Mouse (Mus musculus): ENCODE measurements around the gene Naa15.
"Not testable (repeated sequence)": the region's sequence is repeated elsewhere in the genome, so short reads cannot be mapped to it uniquely, and the experiment has no call there.

The Naa15 gene

DNA sequence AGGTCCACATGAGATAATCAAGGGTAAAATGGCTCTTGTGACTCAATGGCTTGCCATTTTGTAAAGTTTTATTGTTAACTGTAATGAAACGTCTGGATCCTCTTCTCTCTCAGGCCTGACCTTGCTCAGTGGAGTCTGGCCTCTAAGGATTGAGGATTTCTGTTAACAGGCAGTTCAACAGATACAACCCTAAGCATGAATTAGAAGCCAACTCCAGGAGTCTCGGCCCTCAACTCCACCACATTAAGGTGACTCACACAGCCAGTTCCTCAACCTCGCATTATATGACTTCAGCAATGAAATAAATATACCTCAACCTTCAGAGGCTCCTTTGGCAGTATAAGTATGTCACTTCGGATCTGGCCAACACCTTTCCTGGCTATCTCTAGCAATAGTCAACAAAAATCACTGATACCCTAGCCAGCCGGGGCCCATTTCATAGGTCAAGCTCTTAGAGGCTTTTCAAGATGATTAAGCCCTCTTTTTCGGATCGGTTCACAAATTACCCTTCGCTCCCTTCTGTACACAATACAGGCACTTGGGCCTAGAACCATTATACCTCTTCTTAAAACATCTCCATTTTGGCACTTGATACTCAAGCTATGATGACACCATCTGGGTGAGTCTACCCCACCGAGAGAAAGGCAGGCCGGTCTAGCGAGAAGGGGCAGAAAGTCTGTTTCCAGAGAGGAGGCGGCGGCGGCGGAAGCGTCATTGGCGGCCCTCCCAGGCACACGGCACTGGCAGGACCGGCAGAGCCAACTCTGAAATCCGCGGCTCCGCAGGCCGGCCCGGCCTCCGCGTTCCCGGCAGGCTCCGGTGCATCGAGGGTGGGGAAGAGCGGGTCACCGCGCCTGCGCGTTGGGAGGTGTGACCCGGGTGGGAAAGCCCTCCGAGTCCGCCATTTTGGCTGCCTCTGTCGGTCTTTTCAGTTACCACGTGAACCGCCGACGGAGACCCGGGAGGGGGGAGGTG lies at the start of gene Naa15:
Naa15 (plus strand) TSS at position 51 of the 975 bp plus-strand sequence.
- peak; percentile 96 for DNase-seq

DNA sequence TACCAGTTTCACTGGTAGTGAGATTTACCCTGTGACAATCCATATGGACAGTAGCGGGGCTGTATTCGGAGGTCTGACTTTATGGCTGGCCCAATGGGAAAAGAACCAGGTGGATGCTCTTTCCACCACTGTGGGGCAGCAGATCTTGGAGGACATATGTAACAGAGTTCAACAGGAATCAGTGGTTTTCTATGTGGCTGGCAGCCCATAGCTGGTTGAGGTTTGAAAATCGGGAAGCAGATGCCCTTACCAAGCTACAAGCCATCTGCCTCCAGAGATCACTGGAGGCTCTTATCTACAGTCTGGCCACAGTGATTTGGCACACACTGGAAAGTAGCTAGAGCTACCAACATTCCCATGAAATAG lies 49.4 kb upstream of the Naa15 start:
- DNase-seq = no peak

DNA sequence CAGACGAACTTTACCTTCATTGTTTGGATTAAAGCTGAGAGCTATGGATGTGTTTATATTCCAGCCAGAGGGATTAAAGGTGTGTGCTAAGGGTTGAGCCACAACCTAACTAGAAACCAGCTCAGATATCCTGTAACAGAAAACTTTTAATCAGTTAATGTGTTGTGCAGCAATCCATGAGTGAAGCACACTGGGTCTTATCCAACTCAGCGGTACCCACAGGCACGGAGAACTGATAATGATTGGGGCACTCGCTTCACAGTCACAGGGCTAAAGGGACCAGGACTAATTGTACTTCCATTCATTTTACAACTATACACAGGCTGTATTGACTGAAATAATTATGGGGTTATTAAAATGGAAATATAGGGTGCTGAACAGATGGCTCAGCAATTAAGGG lies 48.0 kb upstream of the Naa15 start:
- DNase-seq = no peak

DNA sequence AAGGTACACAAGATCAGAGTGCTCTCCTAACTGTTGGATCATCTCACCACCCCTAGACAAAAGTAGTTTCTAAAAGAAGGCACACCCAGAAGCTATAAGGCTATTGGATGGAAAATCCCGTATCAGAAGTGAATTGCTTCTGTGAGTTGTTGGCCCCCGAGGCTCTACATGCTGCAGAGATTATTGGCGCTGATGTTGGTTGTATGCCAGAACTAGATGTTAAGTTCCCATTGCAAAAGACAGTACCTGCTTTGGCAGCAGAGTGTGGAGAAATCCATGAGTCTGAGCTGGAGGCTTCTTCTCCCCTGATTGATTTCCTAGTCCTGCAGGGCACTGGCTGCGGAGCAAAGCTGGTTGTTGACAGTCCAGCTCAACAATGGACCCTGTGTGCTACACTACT lies 46.9 kb upstream of the Naa15 start:
- DNase-seq = no peak

DNA sequence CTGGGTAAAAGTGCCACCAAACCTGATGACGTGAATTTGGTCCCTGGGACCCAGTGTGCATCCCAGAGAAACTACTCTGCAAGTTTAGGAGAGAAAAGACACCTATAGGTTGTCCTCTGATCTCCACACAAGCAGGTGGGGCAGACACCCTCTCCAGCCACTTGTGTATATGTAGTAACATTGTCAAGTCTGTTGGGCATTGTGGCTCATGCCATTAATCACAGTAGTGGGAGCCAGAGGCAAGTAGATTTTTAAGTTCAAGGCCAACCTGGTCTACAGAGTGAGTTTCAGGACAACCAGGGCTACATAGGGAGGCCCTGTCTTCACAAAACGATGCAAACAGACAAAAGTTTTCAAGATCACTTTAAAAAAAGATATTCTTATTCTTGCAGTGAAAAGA lies 43.1 kb upstream of the Naa15 start:
- DNase-seq = no peak

DNA sequence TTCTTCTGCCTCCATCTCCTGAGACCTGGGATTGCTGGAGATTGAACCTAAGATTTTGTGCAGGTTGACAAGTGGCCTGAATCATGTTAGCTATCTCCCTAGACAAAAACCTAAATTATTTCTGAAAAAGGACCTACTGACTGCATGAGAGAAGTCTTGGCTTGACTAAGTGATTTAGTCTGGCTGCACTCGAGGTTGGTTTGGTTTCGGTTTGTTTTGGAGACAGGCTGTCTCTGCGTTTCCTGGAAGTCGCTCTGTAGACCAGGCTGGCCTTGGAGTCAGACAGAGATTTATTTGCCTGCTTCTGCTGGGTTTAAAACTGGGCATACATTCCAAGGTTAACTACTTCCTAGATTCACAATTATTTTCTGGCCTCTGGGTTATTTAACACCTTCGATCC lies 42.1 kb upstream of the Naa15 start:
- DNase-seq = no peak

DNA sequence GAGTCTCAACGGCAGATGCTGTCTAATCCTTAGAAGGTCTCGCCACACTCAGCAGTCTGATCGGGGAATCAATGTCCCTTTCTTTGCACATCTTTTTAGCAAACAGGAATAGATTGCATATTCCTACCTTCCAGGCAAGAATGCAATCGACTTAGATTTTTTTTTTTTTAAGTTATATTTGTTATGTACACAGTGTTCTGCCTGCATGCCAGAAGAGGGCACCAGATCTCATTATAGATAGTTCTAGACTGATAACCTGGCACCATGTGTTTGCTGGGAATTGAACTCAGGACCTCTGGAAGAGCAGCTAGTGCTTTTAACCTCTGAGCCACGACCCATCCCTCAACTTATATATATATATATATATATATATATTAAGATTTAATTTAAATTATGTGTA lies 41.4 kb upstream of the Naa15 start:
- no peak for DNase-seq

DNA sequence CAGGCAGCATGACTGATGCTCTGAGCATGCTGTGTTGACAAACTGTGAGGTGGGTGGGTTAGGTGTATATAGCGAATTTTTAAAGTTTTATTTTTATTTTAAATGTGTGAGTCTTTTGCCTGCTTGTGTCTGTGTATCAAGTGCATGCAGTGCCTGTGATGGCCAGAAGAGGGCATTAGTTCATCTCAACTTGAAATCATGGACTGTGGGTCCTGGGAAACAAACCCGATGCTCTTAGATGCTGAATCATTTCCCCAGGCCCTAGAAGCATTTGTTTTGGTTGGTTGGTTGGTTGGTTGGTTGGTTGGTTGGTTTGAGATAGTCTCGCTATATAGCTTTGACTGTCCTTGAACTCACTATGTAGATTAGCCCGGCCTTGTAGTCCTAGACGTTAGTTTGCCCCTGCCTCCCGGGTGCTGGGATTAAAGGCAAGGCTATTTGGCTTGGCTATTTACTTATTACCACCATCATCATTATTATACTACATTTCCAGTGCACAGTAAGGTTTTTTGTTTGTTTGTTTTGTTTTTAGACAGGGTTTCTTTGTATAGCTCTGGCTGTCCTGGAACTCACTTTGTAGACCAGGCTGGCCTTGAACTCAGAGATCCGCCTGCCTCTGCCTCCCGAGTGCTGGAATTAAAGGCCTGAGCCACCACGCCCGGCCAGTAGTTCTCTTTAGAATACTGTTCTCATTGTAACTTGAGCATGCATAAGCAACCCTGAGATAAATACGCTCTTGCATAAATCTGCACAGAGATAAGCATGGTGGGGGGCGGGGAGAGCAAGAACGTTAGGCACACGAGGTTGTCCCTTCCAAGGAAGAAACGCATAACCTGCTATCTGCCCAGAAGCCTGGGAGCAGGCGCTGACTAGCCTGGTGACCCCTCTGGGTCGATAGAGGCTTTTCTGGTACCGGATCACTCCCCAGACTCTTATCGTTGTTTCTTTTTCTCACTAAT lies 39.4 kb upstream of the Naa15 start:
- peak; percentile 69 for DNase-seq

DNA sequence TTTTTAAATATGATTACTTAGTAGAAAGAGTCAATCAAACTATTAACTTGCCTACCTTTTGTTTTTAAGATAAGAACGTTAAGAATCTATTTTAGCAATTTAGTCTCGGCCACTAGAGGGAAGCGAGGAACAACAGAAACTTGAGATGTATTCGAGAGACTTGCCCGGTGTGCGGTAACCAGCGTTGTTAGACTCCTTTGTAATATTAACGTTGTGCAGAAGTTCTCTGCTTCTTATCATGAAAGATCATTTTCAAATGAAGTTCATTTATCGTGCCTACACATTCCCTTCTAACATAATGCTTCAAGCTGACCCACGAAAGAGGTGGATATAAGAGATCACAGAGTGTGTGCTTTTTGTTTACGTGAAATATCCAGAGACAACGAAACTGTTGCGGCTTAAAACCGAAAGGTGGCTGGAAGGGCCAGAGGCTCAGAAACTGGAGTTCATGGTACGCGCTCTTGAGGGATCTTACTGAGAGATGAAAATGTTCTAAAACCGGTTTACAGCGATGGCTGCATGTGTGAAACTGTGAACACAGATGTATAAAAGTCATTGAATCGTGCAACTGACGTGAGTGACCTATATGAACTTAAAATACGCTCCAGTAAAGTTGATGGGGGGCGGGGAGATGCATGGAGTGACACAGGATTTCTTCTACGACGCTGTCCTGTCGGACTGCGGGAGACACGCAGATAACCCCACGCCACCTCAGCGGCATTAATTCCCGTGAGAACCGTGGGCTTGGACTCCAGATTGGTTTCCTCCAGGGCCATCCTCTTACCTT lies 36.9 kb upstream of the Naa15 start:
- DNase-seq = peak; percentile 42

DNA sequence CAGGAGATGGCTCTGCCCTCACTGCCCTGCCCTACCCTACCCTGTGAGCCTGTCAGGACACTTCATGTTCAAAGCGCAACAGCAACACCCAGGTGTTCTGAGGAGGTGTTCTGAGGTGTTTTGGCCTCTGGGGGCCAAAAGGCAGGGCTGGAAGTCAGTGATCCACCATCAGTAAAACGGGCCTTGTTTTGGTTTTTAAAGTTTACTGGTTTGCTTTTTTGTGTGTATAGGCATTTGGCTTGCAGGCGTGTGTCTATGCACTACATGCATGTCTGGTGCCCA lies 36.3 kb upstream of the Naa15 start:
- no peak for DNase-seq

DNA sequence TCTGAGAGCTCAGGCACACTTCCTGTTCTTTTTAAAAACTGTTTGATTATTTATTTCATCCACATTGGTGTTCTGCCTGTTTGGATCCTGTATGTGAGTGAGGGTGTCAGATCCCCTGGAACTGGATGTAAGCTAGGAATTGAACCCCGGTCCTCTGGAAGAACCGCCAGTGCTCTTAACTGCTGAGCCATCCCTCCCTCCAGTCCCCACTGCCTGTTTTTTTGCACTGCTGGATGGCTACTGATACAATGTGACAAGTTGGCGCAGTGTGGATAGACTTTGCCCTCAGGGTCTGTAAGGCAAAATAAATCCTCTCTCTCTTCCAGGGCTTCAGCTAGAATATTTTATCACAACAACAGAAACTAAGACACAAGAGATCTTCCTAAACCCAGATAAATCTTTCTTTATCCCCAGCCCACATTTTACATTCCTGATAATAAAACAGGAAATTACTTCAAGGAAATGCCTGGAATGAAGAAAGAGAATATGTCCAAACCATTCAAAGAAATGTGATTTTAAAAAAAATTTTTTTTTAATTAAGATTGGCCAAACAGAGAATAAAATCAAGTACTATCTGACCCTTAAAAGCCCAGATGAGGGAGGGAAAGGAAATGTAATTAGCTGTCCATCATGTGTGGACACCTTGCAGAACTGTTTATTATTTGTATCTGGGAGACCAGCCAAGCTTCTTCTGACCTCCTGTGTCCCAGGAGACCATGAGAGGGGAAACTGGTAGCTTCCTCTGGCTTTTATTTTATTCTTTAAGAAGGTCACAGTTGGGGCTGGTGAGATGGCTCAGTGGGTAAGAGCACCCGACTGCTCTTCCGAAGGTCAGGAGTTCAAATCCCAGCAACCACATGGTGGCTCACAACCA lies 34.9 kb upstream of the Naa15 start:
- DNase-seq = peak; percentile 22

DNA sequence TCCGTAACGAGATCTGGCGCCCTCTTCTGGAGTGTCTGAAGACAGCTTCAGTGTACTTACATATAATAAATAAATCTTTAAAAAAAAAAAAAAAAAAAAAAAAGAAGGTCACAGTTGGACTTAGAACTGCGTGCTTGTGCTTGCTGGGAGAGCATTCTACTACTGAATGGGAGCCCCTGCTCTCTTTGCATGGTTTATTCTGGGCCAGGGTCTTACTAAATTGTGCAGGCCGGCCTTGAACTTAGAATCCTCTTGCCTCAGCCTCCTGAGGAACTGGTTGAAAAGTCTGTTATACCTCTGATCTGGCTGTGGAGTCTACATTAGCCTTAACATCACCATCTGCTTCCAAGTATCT lies 34.3 kb upstream of the Naa15 start:
- no peak for DNase-seq

DNA sequence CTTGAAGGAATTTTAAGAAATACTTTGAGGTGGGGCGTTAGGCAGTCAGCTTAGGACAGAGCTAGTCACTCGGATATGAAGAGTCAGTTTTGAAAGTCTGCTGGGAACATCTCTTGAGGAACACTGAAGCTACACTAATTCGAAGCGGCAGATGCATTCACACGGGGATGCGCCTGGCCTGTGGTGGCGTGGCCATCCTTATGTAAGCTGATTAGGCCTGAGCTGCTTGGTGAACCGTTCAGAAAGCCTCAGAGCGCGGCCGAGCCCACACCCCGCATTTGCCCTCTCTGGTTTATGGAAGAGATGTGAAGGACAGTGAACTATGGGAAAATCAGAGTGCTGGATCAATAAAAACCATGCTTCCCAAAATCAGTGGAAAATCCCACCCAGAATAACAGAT lies 31.5 kb upstream of the Naa15 start:
- no peak for DNase-seq

DNA sequence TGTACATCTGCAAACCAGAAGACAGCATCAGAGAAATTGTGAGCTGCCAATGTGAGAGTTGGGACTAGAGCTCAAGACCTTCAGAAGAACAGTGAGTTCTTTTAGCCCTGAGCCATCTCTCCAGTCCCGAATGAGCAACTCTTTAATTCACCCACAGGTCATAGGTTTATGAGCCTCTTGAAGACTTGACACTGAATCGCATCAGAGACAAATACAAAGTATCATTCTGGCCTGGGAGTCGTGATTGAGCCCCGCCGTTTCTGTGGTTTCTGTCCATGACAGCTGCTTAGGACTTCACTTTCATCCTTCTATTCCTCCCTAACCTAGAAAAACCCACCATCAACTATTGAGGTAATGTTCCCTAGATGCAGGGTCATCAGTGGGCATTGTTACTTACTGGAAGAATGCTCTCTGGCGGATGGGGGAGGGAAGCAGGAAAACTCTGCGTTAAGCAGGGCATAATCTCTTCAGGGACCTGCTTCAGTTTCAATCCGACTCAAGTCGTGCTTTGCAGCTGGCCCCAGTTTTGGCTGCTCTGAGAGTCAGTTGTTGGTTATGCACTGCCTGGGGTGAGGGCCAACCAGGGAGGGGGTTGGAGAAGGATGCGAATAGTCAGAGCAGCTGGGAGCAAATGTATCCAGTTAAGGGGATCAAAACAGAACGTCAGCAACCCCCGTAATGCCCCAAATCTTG lies 28.4 kb upstream of the Naa15 start:
- no peak for DNase-seq

DNA sequence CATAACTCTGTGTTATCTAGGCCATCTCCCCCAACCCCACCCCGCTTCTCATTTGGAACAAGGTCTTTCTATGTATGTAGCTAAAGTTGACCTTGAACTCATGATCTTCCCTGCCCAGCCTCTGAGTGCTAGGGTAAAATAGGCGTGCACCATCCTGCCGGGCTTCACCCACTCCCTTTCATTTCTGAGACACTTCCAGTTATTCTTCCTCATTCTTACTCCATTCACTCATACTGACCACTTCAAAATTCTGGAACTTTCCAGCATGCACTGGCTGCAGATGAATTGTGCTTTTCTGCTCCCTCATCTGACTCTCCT lies 27.9 kb upstream of the Naa15 start:
- DNase-seq = no peak

DNA sequence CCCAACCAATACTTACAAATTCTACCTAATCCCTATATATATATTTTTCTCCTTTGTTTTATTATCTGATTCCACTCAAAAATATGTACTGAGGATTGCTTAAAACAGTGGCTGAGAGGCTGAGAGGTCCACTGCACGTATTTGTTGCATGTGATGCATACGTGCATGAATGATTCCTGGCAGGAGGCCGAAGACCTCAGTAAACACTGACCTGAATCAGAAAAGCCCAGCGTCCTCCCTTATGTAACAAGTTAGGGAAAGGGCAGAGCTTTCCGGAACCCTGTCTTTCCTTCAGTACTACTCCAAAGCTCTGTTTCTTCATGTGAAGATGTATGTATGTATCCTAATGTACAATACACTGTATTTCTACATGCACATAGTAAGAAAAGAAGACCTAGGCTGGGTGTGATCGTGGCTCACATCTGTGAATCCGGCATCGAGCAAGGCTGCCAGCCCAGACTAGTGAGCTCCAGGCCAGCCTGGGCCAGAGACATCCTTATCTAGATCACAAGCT lies 27.0 kb upstream of the Naa15 start:
- no peak for DNase-seq

DNA sequence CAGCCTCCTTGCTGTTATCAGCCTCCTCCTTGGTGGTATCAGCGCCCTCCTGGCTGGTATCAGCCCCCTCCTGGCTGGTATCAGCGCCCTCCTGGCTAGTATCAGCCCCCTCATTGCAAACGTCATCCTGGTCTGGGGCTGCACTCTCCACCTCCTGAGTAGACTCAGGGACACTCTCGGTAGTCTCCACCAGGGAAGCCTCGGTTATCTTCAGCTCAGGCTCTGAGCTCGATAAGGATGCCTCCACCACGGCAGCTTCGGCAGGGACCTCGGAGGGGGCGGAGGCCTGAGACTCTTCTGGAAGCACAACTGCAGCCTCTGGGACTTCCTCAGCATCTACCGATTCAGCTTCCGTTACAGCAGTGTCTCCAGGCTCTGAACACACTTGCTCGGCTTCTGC lies 26.0 kb upstream of the Naa15 start:
- no peak for DNase-seq

DNA sequence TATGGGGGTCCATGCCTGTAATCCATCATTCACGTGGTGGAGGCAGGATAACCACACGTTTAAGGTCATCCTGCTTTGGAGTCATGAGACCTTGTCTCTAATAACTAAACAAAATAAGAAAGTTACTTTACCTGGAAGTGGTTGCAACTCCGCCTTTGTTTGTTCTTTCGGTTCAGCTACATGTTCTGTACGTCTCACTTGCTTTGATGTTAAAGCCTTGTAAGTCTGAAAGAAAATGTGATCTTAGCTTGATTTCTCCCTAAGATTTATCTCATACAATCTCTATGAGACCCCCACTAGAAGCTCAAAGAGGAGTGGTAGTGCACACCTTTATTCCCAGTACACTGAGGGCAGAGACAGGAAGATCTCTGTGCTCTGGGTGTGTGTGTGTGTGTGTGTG lies 23.9 kb upstream of the Naa15 start:
- no peak for DNase-seq

DNA sequence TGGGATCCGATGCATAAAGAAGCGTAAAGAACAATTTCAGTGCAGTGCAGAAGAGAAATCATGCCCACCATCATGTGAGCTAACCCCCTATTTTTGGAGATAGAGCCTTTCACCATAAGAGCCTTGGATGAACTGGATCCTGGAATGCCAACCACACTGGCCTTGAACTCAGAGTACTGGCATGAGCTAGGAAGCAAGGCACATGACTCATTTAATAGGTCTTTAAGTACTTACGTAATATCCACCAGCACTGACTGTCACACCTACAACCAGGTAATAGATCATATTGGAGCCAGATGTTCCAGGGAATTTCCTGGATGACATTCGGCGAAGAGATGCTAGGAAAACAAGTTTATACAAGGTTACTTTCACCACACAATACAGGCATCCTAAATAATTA lies 23.4 kb upstream of the Naa15 start:
- no peak for DNase-seq

DNA sequence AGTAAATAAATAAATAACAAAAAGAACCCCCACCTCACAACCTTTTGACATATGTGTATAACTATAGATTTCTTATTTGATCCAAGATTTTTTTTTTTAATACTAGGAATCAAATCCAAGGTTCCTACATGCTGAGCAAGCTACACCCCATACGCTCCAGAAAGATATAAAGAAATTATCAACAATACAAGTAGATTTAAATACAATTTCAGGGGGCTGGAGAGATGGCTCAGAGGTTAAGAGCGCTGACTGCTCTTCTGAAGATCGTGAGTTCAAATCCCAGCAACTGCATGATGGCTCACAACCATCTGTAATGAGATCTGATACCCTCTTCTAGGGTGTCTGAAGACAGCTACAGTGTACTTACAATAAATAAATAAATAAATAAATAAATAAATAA lies 21.9 kb upstream of the Naa15 start:
- not testable (repeated sequence) for DNase-seq

DNA sequence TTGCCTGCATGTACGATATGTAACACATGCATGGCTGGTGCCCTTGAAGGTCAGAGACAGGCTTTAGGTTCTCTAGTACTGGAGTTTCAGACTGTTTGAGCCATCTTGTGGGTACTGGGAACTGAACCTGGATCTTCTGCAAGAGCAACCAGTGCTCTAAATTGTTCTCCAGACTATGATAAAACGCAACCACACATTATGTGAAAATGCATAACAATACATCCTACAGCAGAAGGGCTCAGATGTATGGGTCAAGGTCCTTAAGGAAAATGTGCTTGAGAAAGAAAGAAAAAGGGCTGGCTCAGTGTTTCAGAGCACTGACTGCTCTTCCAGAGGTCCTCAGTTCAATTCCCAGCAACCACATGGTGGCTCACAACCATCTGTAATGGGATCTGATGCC lies 21.3 kb upstream of the Naa15 start:
- DNase-seq = no peak

DNA sequence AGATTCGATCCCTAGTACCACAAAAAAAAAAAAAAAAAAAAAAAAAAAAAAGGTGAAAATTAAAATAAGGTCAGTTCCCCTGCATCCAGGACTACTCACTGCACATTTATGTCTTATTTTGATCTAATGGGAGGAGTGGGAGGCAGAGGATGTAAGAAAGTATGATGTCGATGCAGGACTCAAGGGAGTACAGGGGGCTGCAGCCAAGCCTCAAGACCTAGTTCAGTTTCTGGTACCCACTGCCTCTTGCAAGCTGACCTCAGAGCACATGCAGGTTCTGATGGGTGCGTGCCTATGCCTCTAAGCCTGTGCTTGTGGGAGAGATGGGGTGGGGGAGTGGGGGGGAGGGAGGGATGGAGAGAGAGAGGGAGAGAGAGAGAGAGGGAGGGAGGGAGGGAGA lies 20.1 kb upstream of the Naa15 start:
- no peak for DNase-seq
